Mouse (Mus musculus) gastrocnemius, postnatal 36 days (tissue): ENCODE measurements around the gene Cdk14. TPM values are rescaled to one million over a fixed set of nuclear protein-coding genes. Genes with fewer than 3 reads are reported as not detected.

Source experiments
- DNase-seq, 2 experiments: peaks; one replicate each; pipeline ENCODE4 v3.0.0; 2022
- intact Hi-C: fragments of 180-260 bp; cut with DNase I; formaldehyde crosslinking; loops from one replicate; pipeline ENCODE4 v1.15.1; 2025
- total RNA-seq, 2 experiments: library from RNA; stranded (reverse); gene quantifications; 2 replicates each; pipeline ENCODE4 v1.2.3; 2021

Cdk14 gene
- total RNA-seq, 2 experiments from 2014 or later: 4.2 to 4.9 TPM

- DNase-seq: no peak
- intact Hi-C loops: no loop called here
Observed at GRCm38 (mm10) chr5:5116775-5117522, 303.2 kb downstream of the Cdk14 start.

GRCm38 (mm10) chr5:5115546-5115945 is 304.6 kb downstream of the Cdk14 start:
- DNase-seq: no peak
- intact Hi-C loops: no loop called here

- intact Hi-C loops: no loop called here
- DNase-seq: no peak
Observed at GRCm38 (mm10) chr5:5109621-5110020, 310.5 kb downstream of the Cdk14 start.

- intact Hi-C loops: no loop called here
- no peak for DNase-seq
Observed at GRCm38 (mm10) chr5:5109017-5109416, 311.1 kb downstream of the Cdk14 start.

GRCm38 (mm10) chr5:5096248-5096915 is 323.7 kb downstream of the Cdk14 start:
- no peak for DNase-seq
- intact Hi-C loops: no loop called here

GRCm38 (mm10) chr5:5092736-5093135 is 327.4 kb downstream of the Cdk14 start:
- no peak for DNase-seq
- intact Hi-C loops: no loop called here

GRCm38 (mm10) chr5:5071526-5071925 is 348.6 kb downstream of the Cdk14 start:
- intact Hi-C loops: no loop called here

GRCm38 (mm10) chr5:5064686-5065085 is 355.4 kb downstream of the Cdk14 start:
- intact Hi-C loops: no loop called here
- no peak for DNase-seq

More at GRCm38 (mm10) chr5:5071526-5071925, 348.6 kb downstream of the Cdk14 start:
- DNase-seq: no peak

GRCm38 (mm10) chr5:5056102-5056883 is 363.8 kb downstream of the Cdk14 start:
- intact Hi-C loops: no loop called here
- DNase-seq: no peak

GRCm38 (mm10) chr5:5055494-5055893 is 364.6 kb downstream of the Cdk14 start:
- no peak for DNase-seq
- intact Hi-C loops: no loop called here

- DNase-seq: no peak
- intact Hi-C loops: no loop called here
Observed at GRCm38 (mm10) chr5:5054270-5054669, 365.8 kb downstream of the Cdk14 start.

GRCm38 (mm10) chr5:5044326-5044725 is 375.8 kb downstream of the Cdk14 start:
- DNase-seq: no peak
- intact Hi-C loops: no loop called here

- intact Hi-C loops: no loop called here
- DNase-seq: no peak
Observed at GRCm38 (mm10) chr5:5042735-5043134, 377.4 kb downstream of the Cdk14 start.

GRCm38 (mm10) chr5:5041480-5041879 is 378.6 kb downstream of the Cdk14 start:
- intact Hi-C loops: no loop called here
- no peak for DNase-seq

- intact Hi-C loops: no loop called here
Observed at GRCm38 (mm10) chr5:5039700-5040284, 380.3 kb downstream of the Cdk14 start.

GRCm38 (mm10) chr5:5033445-5033844 is 386.7 kb downstream of the Cdk14 start:
- DNase-seq: no peak
- intact Hi-C loops: no loop called here

More at GRCm38 (mm10) chr5:5039700-5040284, 380.3 kb downstream of the Cdk14 start:
- no peak for DNase-seq

- intact Hi-C loops: no loop called here
Observed at GRCm38 (mm10) chr5:5032847-5033246, 387.3 kb downstream of the Cdk14 start.

GRCm38 (mm10) chr5:5032446-5032845 is 387.7 kb downstream of the Cdk14 start:
- no peak for DNase-seq
- intact Hi-C loops: no loop called here

More at GRCm38 (mm10) chr5:5032847-5033246, 387.3 kb downstream of the Cdk14 start:
- DNase-seq: no peak

GRCm38 (mm10) chr5:5030431-5030830 is 389.7 kb downstream of the Cdk14 start:
- no peak for DNase-seq

GRCm38 (mm10) chr5:5018959-5019358 is 401.2 kb downstream of the Cdk14 start:
- intact Hi-C loops: no loop called here
- DNase-seq: no peak

More at GRCm38 (mm10) chr5:5030431-5030830, 389.7 kb downstream of the Cdk14 start:
- intact Hi-C loops: no loop called here

GRCm38 (mm10) chr5:5018242-5018641 is 401.9 kb downstream of the Cdk14 start:
- no peak for DNase-seq
- intact Hi-C loops: no loop called here
